Mouse (Mus musculus) midbrain, embryonic 14.5 days (tissue): ENCODE results near the gene Serpina3g. TPM values are rescaled to one million over a fixed set of nuclear protein-coding genes. Genes with fewer than 3 reads are reported as not detected.

ENCODE experiments used
- ATAC-seq: fragments of 200-750 bp; cut with Nextera tagmentation; 2 replicates; pipeline ENCODE4 v1.8.0; 2017; ENCODE audit warnings: moderate number of reproducible peaks, moderate library complexity; ENCODE audit not compliant: low FRiP score, low TSS enrichment
- DNase-seq: peaks from one replicate; pipeline ENCODE4 v3.0.0-alpha.2; 2015
- H3K27ac ChIP-seq: fragments of 300-500 bp; sonication (generic); replicated peaks from 2 replicates; pipeline ENCODE4 v1.5.1; 2014; ENCODE audit warnings: mild to moderate bottlenecking, low read depth, low read length, moderate library complexity
- H3K27me3 ChIP-seq: fragments of 300-500 bp; sonication (generic); 2 replicates; pipeline ENCODE4 v1.6.1; 2014; ENCODE audit warnings: low read length, control low read depth, mixed read lengths; ENCODE audit not compliant: control insufficient read depth, insufficient read depth
- H3K36me3 ChIP-seq: fragments of 300-500 bp; sonication (generic); 2 replicates; pipeline ENCODE4 v1.6.1; 2014; ENCODE audit warnings: low read length, control low read depth; ENCODE audit not compliant: control insufficient read depth, insufficient read depth
- H3K4me1 ChIP-seq: fragments of 300-500 bp; sonication (generic); 2 replicates; pipeline ENCODE4 v1.6.1; 2014; ENCODE audit warnings: mild to moderate bottlenecking, antibody characterized with exemption, low read length, control low read depth; ENCODE audit not compliant: control insufficient read depth, insufficient read depth
- H3K4me2 ChIP-seq: fragments of 300-500 bp; sonication (generic); 2 replicates; pipeline ENCODE4 v1.6.1; 2014; ENCODE audit warnings: mild to moderate bottlenecking, low read length, moderate library complexity
- H3K4me3 ChIP-seq: fragments of 300-500 bp; sonication (generic); replicated peaks from 2 replicates; pipeline ENCODE4 v1.5.1; 2014; ENCODE audit warnings: low read depth, low read length
- H3K9ac ChIP-seq: fragments of 300-500 bp; sonication (generic); replicated peaks from 2 replicates; pipeline ENCODE4 v1.6.1; 2014; ENCODE audit warnings: mild to moderate bottlenecking, low read length, moderate library complexity
- H3K9me3 ChIP-seq: fragments of 300-500 bp; sonication (generic); 2 replicates; pipeline ENCODE4 v1.6.1; 2016; ENCODE audit warnings: low read length, control low read depth, mixed read lengths; ENCODE audit not compliant: control insufficient read depth
- WGBS: fragments of 180-500 bp; shearing (Covaris S2); extraction: QIAGEN DNeasy Blood & Tissue Kit; methylation state at CpG from one replicate; pipeline ENCODE4 v1.1.7; 2014; 5-methylcytosine and 5-hydroxymethylcytosine counted together
- polyA plus RNA-seq: library from polyadenylated mRNA; unstranded; fragments of >200 nt; fragmentation: Nextera tagmentation; extraction: Ambion mirVana; gene quantifications from 2 replicates; pipeline ENCODE4 v1.2.1, GENCODE M21; 2014

Gene Serpina3g
- 0.45 and 1.5 TPM in 2 replicates for polyA plus RNA-seq

GRCm38 (mm10) chr12:104235915-104236314 is at the start of gene Serpina3g:
Serpina3g (plus strand) TSS chr12:104236245.
- Histone ChIP-seq H3K27me3 (no peaks in the 10 kb centered on the region), H3K9me3 (no peaks in the 10 kb centered on the region), H3K4me1 (no peaks in the 10 kb centered on the region), H3K4me2 (no peak within 1 kb of the TSS), H3K36me3 (no peaks in the 10 kb centered on the region), H3K27ac (no peak within 1 kb of the TSS), H3K4me3 (no peak within 1 kb of the TSS), H3K9ac (no peak within 1 kb of the TSS)
- DNase-seq: no peak
- no peak for ATAC-seq
- WGBS: 76% methylated on average over 5 of the region's 5 CpGs

GRCm38 (mm10) chr12:104189246-104189645 is 46.8 kb upstream of the Serpina3g start:
- H3K36me3 ChIP-seq: no peaks in the 10 kb centered on the region
- H3K4me1 ChIP-seq: no peaks in the 10 kb centered on the region
- 61% methylated on average over 2 of the region's 2 CpGs for WGBS
- no peak overlapping the region for H3K9ac ChIP-seq
- H3K27me3 ChIP-seq: no peaks in the 10 kb centered on the region
- no peak overlapping the region for H3K27ac ChIP-seq
- H3K4me2 ChIP-seq: no peak overlapping the region
- ATAC-seq (no peak), DNase-seq (no peak)
- H3K4me3 ChIP-seq: no peak overlapping the region
- H3K9me3 ChIP-seq: no peaks in the 10 kb centered on the region

GRCm38 (mm10) chr12:104190852-104191251 is 45.2 kb upstream of the Serpina3g start:
- Histone ChIP-seq H3K27ac (no peak overlapping the region), H3K9me3 (no peaks in the 10 kb centered on the region), H3K36me3 (no peaks in the 10 kb centered on the region), H3K27me3 (no peaks in the 10 kb centered on the region), H3K4me2 (no peak overlapping the region), H3K9ac (no peak overlapping the region), H3K4me1 (no peaks in the 10 kb centered on the region), H3K4me3 (no peak overlapping the region)
- DNase-seq: no peak
- no peak for ATAC-seq

GRCm38 (mm10) chr12:104209149-104209548 is 26.9 kb upstream of the Serpina3g start:
- Histone ChIP-seq H3K27me3 (no peaks in the 10 kb centered on the region), H3K4me1 (no peaks in the 10 kb centered on the region), H3K27ac (no peak overlapping the region), H3K4me3 (no peak overlapping the region), H3K9me3 (no peaks in the 10 kb centered on the region), H3K36me3 (no peaks in the 10 kb centered on the region), H3K9ac (no peak overlapping the region), H3K4me2 (no peak overlapping the region)
- 83% methylated on average over 4 of the region's 4 CpGs for WGBS
- peak; percentile 12 for DNase-seq
- no peak for ATAC-seq

- ATAC-seq (no peak), DNase-seq (no peak)
- Histone ChIP-seq H3K4me1 (no peaks in the 10 kb centered on the region), H3K9ac (no peak overlapping the region), H3K27ac (no peak overlapping the region), H3K4me2 (no peak overlapping the region), H3K27me3 (no peaks in the 10 kb centered on the region), H3K4me3 (no peak overlapping the region), H3K9me3 (no peaks in the 10 kb centered on the region), H3K36me3 (no peaks in the 10 kb centered on the region)
- WGBS: 96% methylated on average over 2 of the region's 2 CpGs
These were observed 26.2 kb upstream of the Serpina3g start for GRCm38 (mm10) chr12:104209802-104210201.

- ATAC-seq: peak; percentile 34; the same call in 1 of the 2 replicates
- DNase-seq: peak; percentile 26
- H3K4me3 ChIP-seq: no peak overlapping the region
- H3K4me2 ChIP-seq: no peak overlapping the region
- H3K4me1 ChIP-seq: no peaks in the 10 kb centered on the region
- H3K36me3 ChIP-seq: no peaks in the 10 kb centered on the region
- no peaks in the 10 kb centered on the region for H3K9me3 ChIP-seq
- 25% methylated on average over 2 of the region's 2 CpGs for WGBS
- no peaks in the 10 kb centered on the region for H3K27me3 ChIP-seq
- 0 out of 2 replicates have a peak overlapping the region, but pooled peaks have one; percentile 2 for H3K27ac ChIP-seq
- H3K9ac ChIP-seq: no peak overlapping the region
These were observed 22.2 kb upstream of the Serpina3g start for GRCm38 (mm10) chr12:104213689-104214444.

GRCm38 (mm10) chr12:104214445-104214753 is 21.6 kb upstream of the Serpina3g start, which contains the start of gene Serpina3f:
Serpina3f (plus strand) TSS chr12:104214544.
- Histone ChIP-seq H3K4me1 (no peaks in the 10 kb centered on the region), H3K4me3 (no peak within 1 kb of the TSS), H3K27me3 (no peaks in the 10 kb centered on the region), H3K9ac (no peak within 1 kb of the TSS), H3K27ac (0 out of 2 replicates have a peak within 1 kb of the TSS, but pooled peaks have one; percentile 2), H3K36me3 (no peaks in the 10 kb centered on the region), H3K9me3 (no peaks in the 10 kb centered on the region), H3K4me2 (no peak within 1 kb of the TSS)
- WGBS: 78% methylated on average over 1 of the region's 1 CpGs
- ATAC-seq (no peak), DNase-seq (no peak)

- no peaks in the 10 kb centered on the region for H3K4me1 ChIP-seq
- ATAC-seq (no peak), DNase-seq (no peak)
- no peaks in the 10 kb centered on the region for H3K9me3 ChIP-seq
- no peak overlapping the region for H3K4me2 ChIP-seq
- H3K4me3 ChIP-seq: no peak overlapping the region
- H3K9ac ChIP-seq: no peak overlapping the region
- no peaks in the 10 kb centered on the region for H3K27me3 ChIP-seq
- H3K27ac ChIP-seq: no peak overlapping the region
- WGBS: 97% methylated on average over 1 of the region's 1 CpGs
- H3K36me3 ChIP-seq: no peaks in the 10 kb centered on the region
These were observed 20.8 kb upstream of the Serpina3g start for GRCm38 (mm10) chr12:104215249-104215648.

GRCm38 (mm10) chr12:104221616-104222015 is 14.4 kb upstream of the Serpina3g start:
- Histone ChIP-seq H3K4me2 (no peak overlapping the region), H3K36me3 (no peaks in the 10 kb centered on the region), H3K9ac (no peak overlapping the region), H3K27me3 (no peaks in the 10 kb centered on the region), H3K4me3 (no peak overlapping the region), H3K27ac (no peak overlapping the region), H3K9me3 (no peaks in the 10 kb centered on the region), H3K4me1 (no peaks in the 10 kb centered on the region)
- WGBS: 88% methylated on average over 1 of the region's 1 CpGs
- ATAC-seq (no peak), DNase-seq (no peak)
